Mouse (Mus musculus): ENCODE data around the gene Myh9.

The Myh9 gene

DNA sequence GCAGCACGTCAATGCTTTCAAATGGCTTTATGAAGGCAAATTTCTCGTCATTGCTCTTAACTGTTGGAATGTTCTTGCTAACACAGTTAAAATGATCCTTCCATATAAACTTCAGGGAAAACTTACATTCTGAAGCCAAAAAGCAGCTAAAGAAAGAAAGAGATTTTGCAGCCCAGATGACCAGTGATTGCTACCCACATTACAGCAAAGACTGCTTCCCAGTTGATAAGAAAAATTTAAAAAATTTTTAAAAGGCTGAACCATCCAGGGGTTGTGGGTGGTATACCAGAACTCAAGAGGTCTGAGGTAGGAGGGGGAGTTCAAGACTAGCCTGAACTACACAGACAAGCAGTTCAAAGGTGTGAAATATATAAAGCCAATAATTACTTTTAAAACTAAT is 1.1 kb upstream of the Myh9 start:
- no peak for DNase-seq (ENCODE audit: low read depth, low spot score)

DNA sequence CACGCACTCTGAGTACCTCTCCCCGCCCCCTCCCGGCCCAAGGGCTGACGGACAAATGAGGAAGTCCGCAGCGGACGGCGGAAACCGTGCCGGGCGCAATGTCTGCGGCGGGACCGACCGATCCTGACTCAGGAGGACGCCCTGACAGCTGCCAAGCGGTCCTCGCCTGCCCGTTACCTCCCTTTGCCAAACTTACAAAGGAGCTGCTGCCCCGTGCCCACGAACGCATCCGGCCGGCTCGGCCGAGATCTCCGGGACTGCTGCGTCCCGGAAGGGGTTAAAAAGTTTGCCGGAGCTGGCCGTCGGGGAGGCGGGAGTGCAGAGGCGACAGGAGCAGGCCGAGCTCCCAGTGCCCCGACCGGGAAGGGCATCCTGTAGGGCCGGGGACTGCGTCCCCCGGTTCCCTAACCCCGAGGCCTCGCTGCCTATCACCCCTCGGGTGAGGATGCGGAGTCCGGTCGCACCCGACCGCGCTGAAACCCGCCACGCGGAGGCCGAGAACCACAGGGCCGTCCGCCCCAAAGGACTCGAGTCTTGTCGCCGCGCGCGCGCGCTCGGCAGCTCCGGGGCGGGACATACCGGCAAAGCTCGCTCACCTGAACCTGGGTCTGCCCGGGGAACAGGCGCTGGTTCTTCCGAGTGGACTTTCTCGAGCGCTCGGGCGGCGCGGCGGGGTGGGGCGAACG is 471 bp downstream of the Myh9 start:
- peak; percentile 37 for DNase-seq (ENCODE audit: low read depth, low spot score)

DNA sequence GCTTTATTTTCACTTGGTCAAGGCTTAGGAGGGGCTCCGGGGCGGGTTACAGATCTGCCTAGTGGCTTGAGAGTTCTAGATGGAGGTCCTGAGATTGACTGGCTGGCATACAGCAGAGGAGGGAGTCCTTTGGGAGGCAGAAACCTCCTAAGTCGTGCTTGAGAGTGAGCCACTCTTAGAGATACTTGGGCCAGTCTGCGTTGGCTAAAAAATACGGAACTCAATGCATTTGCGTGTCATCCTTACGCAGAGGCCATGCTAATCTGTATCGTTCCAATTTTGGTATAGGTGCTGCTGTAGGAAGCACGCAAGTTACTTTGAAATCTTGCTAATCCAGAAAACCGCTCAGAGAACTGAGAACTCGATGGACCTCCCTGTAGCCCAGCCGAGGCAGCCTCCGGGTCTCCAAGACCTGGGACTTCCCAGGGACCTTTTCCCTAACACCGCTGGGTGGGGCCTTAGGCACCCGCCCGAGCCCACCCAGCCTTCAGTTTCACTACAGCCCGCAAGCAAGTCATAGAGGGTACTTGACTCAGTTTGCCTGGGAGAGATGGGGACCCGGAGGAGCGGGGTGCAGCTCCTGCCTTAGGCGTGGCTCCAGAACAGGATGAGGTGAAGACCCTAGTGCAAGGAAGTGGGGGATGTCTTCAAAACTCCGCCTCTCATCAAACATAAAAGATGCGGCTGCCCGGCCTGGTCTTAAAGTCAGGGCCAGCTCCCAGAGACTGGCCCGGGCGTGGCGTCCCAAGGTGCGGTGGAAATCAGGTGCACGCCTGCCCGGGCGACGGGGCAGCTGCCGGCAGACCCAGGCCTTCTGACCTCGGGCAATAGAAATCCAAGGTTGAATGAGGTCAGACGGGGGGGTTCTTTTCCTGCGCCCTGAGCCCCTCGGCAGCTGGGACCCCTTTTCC is 1.3 kb downstream of the Myh9 start:
- peak; percentile 31 for DNase-seq (ENCODE audit: low read depth, low spot score)

DNA sequence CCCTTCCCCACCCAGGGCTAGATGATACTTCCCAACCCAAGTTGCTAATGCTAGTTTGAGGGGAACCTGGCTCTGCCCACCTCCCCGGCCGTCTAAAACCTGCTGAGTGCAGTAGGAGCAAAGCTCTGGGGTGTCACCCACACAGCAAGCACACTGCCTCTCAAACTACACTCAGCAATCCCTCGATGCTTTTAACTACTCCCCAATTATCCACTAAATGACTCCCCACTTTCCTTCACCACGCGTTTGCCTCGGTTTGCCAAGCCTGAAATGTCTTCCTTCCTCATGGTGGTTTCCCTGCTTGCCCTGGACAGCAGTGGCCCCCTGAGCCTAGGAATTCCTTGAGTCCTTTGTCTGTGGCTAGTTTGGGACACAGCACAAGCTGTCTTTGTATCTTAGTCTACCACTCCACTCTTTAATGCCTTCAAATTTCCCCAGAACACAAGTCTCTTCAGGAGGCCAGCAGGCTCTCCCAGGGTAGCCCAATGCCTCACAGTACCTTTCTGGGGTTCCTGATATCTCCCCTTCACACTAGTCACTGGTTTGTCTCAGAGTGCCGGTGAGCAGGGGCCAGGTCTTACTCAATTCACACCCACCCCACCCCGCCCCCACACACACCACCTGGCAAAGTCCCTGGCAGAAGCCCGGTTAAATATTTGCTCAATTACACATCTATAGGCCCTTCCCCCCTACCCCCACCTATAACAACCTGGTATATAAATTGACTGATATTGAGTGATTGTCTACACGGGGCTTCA is 2.3 kb downstream of the Myh9 start:
- no peak for DNase-seq (ENCODE audit: low read depth, low spot score)

GRCm38 (mm10) chr15:77838530-77839387 is 3.2 kb downstream of the Myh9 start:
- no peak for DNase-seq (ENCODE audit: low read depth, low spot score)

- no peak for DNase-seq (ENCODE audit: low read depth, low spot score)
Measured at GRCm38 (mm10) chr15:77837444-77838117, 4.4 kb downstream of the Myh9 start.

DNA sequence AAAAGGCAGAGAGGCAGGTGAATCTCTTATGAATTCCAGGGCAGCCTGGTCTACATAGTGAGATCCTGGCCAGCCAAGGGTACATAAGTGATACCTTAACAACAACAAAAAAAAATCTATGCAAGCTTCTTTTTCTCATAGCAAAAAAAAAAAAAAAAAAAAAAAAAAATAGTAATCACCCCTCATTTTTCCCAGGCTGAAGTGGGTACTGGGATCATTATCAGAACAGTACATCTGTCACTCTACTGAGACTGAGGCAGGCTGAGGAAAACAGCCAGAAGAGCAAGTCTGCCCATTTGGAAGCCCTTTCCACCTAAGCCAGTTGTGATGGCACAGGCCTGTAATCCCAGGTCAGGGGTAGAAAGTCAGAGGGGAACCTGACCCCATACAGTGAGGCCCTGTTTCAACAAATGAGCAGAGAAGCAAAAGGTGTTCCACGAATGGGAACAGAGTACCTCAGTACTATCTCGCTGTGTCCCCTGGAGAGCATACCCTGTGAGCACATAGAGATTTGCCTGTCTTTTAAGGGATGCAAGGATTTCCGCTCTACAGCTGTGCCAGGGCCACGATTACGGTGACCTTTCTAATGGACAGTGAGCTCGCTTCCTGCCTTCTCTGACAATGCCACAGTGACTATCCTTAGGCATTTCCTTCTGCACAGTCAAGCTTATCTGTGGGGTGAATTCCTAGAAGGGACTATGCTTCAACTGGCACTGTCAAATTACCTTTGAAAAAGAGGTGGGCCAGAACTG is 5.1 kb downstream of the Myh9 start:
- no peak for DNase-seq (ENCODE audit: low read depth, low spot score)

DNA sequence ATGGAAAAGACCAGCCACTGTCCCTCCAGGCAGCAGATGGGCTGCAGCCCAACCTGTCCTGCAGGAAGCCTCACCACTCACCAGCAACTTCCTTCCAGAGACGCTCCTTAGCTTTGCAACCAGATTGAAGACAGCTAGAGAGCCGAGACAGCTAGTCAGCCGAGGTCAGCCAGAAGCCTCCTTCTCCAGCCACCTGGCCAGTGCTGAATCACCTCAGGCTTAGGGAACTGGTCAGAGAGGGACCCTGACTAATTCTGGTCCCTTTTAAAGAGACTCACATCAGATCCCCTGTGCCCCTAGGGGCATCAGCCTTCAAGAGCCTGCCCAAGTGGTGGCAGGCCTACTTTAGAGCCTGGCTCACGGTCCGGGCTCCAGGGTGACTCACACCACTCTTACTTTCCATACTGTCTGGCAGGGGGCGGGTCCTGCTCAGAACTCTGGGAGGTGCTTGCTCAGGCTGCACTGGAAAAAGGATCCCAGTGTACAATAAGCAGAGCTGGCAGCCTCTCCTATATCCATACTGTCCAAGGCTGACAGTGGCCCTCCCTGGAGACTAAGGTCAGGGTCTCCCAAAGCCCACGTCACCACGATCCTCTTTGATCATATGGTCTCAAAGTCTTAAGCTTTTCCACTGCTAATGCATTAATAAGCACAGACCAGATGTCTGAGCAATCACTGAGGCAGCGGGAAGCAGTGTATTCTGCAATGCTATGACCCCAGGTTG is 5.9 kb downstream of the Myh9 start:
- DNase-seq (ENCODE audit: low read depth, low spot score): no peak

DNA sequence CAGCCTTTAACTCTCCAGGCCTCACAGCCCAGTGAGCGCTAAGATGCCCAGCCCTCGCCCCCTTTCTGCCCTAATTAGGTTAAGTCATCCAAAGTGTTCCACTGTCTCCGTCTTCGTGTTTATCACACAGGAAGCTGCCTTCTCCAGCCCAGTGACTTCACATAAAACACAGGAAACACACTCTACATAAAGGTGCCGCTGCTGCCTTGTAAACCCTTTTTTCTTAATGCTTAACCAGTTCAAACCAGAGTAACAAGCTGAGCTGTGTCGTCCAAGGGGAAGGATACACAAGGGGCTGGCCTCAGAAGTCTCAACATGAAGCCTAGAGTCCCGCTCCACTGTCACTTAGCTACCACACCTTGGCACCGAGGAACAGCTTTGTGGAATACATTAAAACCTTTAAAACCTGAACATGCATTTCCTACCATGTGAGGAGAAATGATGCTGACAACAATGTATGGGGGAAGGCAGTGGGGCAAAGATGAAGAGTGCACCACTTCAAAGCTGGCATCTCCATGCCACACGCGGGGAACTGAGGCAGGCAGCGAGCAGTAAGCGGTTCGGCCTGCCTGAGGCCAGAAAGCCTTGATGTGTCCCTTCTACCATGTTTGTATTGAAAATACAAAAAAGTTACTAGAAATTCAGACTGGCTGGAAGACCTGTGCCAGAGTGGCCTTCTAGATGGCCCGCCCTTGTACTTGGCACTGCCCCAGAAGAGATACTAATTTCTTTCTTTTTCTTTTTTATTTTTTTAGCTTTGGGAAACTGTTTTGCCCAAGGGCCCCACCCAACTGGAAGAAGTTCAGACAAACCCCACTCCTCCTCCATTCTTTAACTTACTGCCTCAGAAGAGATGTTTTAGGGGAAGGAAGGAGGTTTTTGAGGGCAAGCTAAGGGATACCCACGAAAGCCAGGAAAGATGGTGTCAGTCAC is 7.4 kb downstream of the Myh9 start:
- no peak for DNase-seq (ENCODE audit: low read depth, low spot score)

DNA sequence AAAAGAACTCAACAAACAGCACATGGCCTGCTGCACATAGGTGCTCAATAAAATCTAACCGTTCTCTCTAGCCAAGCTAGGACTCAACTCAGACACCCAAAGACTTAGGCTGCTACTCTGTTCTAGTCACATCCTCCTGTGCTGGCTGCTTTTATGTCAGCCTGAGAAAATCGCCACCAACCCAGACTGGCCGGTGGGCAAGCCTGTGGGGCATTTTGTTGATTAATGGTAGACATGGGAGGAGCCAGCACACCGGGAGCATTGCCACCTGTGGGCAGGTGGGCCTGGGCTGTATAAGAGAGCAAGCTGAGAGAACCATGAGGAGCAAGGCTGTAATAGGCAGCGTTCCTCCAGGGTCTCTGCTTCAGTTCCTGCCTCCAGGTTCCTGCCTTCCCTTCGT is 8.2 kb downstream of the Myh9 start:
- no peak for DNase-seq (ENCODE audit: low read depth, low spot score)

GRCm38 (mm10) chr15:77833083-77833482 is 8.9 kb downstream of the Myh9 start:
- no peak for DNase-seq (ENCODE audit: low read depth, low spot score)

DNA sequence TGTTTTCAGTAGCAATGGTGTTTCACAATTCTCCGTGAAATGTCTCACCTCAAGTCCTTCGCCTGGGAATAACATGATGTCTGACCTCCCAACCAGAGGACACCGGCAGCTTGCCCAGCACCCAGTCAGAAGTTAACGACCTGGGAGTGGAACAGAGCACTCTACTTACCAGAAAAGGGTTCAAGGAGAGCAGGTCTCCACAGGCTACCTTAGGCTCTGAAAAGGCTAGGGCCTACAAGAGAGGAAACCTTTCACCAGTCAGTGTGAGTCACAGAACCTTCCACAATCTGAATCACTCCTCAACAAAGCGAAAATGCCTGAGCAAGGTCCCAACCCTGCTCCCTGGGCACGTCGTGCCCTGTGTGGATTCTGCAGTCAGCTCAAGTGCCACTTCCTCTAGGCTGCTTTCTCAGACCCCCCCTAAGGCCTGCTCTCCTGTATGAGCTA is 9.5 kb downstream of the Myh9 start:
- no peak for DNase-seq (ENCODE audit: low read depth, low spot score)

- no peak for DNase-seq (ENCODE audit: low read depth, low spot score)
Measured at GRCm38 (mm10) chr15:77831754-77832457, 10.1 kb downstream of the Myh9 start.

DNA sequence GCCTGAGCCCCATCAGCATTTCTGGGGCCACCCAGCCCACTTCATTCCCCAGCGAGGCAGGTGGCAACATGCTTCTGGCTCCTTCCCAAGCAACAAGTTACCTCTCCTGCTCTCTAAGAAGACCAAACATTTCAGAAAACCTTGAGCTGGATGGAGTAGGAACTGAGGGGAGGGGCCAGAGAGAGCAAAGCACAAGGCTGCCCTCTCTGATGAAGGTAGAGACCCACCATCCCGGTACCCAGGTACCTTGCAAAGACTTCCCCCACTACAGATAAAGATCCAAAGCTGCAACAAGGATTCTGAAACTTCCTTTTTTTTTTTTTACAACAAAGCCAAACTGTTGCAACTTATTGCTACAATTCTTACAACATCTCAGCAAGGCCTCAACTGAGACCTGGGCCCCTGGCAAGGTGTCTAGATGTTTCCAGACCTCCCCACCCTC is 10.8 kb downstream of the Myh9 start:
- no peak for DNase-seq (ENCODE audit: low read depth, low spot score)

DNA sequence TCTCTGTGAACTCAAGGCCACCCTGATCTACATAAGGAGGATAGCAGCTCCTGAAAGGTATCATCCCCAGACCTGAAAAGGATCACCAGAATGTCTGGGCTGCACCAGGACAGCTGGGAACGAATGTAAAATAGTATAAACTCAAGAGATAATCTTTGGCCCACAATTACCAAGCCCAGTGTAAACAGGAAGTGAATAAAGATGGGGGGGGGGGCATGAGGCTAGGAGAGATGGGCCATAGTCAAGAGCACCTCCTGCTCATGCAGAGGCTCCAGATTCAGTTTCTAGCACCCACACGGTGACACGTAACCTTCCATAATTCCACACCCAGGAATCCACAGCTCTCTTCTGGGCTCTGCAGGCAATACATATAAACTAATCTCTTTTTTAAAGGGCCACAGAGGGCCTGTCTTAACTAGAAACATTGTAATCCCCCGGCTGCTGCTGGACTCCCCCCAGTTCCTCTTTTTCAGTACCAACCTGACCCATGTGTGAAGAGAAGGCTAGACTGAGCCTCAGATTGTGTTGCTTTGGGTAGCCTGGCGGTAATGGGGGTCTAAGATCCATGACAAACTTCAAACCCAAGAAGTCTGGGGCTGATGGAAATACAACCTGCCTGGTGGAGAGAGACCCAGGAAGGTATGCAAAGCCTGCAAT is 11.4 kb downstream of the Myh9 start:
- no peak for DNase-seq (ENCODE audit: low read depth, low spot score)

GRCm38 (mm10) chr15:77829542-77829941 is 12.4 kb downstream of the Myh9 start:
- no peak for DNase-seq (ENCODE audit: low read depth, low spot score)

- DNase-seq (ENCODE audit: low read depth, low spot score): no peak
Measured at GRCm38 (mm10) chr15:77828910-77829309, 13.1 kb downstream of the Myh9 start.

All from c-Kit-negative CD71-positive TER-119-positive erythroid progenitor cells, embryonic 14.5 days (primary cell).